Mouse (Mus musculus): ENCODE results near the gene Lrrc29.

GRCm38 (mm10) chr8:105310118-105310517 is 16.0 kb downstream of the Lrrc29 start:
- TF ChIP-seq POLR2A (IDR thresholded peaks at IDR 0.05; ENCODE audit: insufficient read depth, low read length): no peak
- no peak for TF ChIP-seq CTCF (IDR thresholded peaks at IDR 0.05; ENCODE audit: low read depth, low read length)

Measured in ES-Bruce4 (cell line).